Mouse (Mus musculus): Measurements from ENCODE around the gene Tasp1. TPM values are rescaled to one million over a fixed set of nuclear protein-coding genes. Genes with fewer than 3 reads are reported as not detected.

The Tasp1 gene
- 13.9 and 15.4 TPM in 2 replicates for polyA plus RNA-seq (2015; fragmentation: Nextera tagmentation; extraction: Ambion mirVana)

DNA sequence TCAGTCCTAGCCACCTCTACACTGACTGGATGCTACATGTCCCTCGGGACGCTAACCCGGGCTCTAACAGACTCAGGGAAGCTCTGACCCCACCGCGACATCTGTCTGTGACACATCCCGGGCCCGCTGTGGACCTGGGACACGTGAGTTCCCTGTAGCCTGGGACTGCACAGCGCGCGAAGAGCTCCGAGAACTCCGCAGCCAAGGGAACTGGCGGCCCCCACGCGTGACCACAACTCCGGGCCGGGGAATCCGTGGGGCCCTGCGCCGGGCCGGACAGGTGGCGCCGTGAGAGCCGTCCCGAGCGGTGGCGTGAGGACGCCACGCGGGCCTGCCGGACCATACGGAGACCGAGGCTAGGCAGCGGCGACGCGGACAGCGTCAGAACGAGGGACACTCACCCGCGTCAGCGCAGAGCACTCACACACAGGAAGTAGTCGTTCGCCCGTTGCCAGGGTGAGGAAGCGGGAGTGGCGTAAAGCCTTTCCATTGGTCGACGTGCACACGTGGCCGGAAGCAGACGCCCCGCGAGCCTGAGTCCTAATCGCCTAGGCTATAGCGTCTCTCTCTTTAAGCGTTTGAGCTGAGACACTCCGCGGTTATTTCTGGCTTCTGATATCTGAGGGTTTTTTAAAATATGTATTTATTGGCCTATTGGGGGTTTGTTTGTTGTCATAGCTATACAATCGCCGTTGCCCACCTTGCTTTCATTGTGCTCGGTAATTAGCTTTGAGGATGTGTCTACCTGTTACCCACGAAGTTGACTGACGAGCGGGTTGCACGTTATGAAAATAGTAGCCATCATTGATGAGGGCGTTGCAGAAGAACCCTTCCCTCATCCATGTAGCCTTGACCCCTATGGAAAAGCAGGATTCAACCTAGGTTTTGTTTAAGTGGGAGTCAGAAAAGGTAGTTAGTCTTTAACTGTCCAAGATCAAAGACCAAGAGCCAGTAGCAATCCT, at the start of gene Tasp1:
Gene Tasp1, minus strand, starts transcription at position 453 of the 962 bp plus-strand sequence.
- H3K4me1 ChIP-seq (replicated peaks), result peaks cover 10% of the 10 kb centered on the region; the same call in 1 of the 2 replicates
- H3K27ac ChIP-seq, result peak within 1 kb of the TSS; percentile 90
- no peaks in the 10 kb centered on the region for H3K27me3 ChIP-seq
- peak; percentile 100 for ATAC-seq (replicated peaks; ENCODE audit: insufficient number of reproducible peaks, insufficient read depth, low FRiP score, low read depth)
- H3K9me3 ChIP-seq (replicated peaks), result no peaks in the 10 kb centered on the region
- peak within 1 kb of the TSS; percentile 91 for H3K4me3 ChIP-seq
- H3K9ac ChIP-seq, result peak within 1 kb of the TSS; percentile 89
- under 1% methylated on average over 68 of the region's 68 CpGs for WGBS
- peak within 1 kb of the TSS; percentile 86 for H3K4me2 ChIP-seq
- no peaks in the 10 kb centered on the region for H3K36me3 ChIP-seq

DNA sequence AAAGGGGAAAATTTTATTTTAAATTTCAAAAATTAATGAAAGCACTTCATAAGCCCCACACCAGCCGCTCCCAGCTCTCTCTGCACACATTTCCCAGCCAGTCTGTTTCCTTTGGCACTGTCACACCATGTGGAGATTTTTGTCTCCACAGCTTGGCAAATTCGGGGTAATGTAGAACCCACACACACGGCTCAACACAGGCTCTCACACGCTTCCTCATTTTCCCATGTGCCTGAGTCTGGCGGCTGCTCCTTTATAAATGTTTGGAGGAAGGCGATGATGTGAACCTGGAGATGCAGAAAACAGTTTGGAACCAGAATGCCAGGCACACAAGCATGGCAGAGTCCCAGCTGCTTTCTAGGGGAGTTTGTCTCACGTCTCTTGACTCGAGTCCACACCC, 47.2 kb upstream of the Tasp1 start:
- ATAC-seq (replicated peaks; ENCODE audit: insufficient number of reproducible peaks, insufficient read depth, low FRiP score, low read depth), result no peak
- no peaks in the 10 kb centered on the region for H3K27me3 ChIP-seq
- no peak overlapping the region for H3K4me3 ChIP-seq
- H3K9me3 ChIP-seq (replicated peaks), result no peaks in the 10 kb centered on the region
- H3K27ac ChIP-seq, result no peak overlapping the region
- no peaks in the 10 kb centered on the region for H3K36me3 ChIP-seq
- H3K4me1 ChIP-seq (replicated peaks), result no peaks in the 10 kb centered on the region
- WGBS, result 77% methylated on average over 8 of the region's 8 CpGs
- no peak overlapping the region for H3K4me2 ChIP-seq
- H3K9ac ChIP-seq, result no peak overlapping the region

DNA sequence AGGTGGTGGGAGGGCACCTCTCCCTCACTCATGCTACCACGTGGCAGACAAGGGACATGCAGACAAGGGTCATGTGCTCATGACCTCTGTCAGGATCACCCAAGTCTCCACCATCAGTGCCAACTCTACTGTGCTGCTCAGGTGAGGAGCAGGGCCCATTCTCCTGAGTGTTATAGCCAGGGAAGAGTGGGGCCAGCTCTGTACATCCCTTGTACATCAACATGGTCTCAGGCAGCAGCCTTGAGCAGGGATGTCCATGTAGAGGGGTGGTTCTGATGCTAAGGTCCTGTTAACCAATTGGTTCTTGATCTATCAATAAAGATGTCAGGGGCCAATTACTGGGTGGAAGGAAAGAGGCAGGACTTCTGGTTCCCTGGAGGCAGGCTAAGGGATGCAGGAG, 42.3 kb upstream of the Tasp1 start:
- no peak overlapping the region for H3K4me3 ChIP-seq
- H3K9ac ChIP-seq, result no peak overlapping the region
- 41% methylated on average over 1 of the region's 1 CpGs for WGBS
- H3K36me3 ChIP-seq, result no peaks in the 10 kb centered on the region
- no peak overlapping the region for H3K27ac ChIP-seq
- no peak overlapping the region for H3K4me2 ChIP-seq
- no peaks in the 10 kb centered on the region for H3K9me3 ChIP-seq (replicated peaks)
- ATAC-seq (replicated peaks; ENCODE audit: insufficient number of reproducible peaks, insufficient read depth, low FRiP score, low read depth), result peak; percentile 58; the same call in 1 of the 2 replicates
- no peaks in the 10 kb centered on the region for H3K4me1 ChIP-seq (replicated peaks)
- no peaks in the 10 kb centered on the region for H3K27me3 ChIP-seq

DNA sequence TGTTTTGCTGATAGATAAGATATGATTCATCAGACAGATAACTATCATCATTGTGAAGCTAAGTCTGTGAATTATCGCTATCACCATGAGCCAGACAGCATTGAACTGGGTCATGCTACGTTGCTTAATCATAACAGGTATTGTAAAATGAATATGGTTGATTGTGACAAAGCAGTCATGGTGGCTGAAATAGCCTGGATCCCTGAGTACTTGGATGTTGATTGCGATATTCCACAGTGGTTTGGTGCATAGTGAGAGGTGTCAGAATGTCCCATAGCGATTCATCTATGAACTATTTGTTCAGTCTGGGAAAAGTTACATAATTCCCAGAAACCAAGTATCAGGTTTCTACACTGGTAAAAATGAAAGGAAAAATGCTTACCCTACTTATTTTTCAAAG, 41.0 kb upstream of the Tasp1 start:
- Histone ChIP-seq H3K4me2 (no peak overlapping the region), H3K9me3 (replicated peaks) (no peaks in the 10 kb centered on the region), H3K9ac (no peak overlapping the region), H3K4me3 (no peak overlapping the region), H3K36me3 (no peaks in the 10 kb centered on the region), H3K27ac (no peak overlapping the region), H3K4me1 (replicated peaks) (no peaks in the 10 kb centered on the region), H3K27me3 (no peaks in the 10 kb centered on the region)
- WGBS, result 84% methylated on average over 4 of the region's 4 CpGs
- ATAC-seq (replicated peaks; ENCODE audit: insufficient number of reproducible peaks, insufficient read depth, low FRiP score, low read depth), result no peak

DNA sequence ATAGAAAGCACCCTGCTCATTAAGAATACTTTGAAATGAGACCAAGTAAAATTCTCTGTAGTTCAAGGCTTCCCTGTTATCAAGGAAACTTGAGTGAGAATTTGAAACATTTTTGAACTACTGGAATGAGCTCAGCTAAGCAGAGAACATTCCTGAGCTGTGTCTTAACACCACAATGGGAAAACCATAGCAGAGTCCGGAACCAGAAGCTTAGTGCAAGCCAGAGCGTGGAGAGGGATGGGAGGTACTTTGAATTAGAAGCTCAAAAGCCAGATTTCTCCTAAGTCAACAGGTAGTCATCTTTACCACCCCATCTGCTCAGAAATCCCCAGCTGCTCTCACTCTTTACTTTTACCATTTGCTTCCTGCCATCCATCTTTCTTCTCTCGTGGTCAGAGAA, 38.3 kb upstream of the Tasp1 start:
- no peaks in the 10 kb centered on the region for H3K9me3 ChIP-seq (replicated peaks)
- no peaks in the 10 kb centered on the region for H3K36me3 ChIP-seq
- H3K4me2 ChIP-seq, result no peak overlapping the region
- no peak overlapping the region for H3K4me3 ChIP-seq
- H3K27ac ChIP-seq, result no peak overlapping the region
- H3K27me3 ChIP-seq, result no peaks in the 10 kb centered on the region
- H3K4me1 ChIP-seq (replicated peaks), result no peaks in the 10 kb centered on the region
- 50% methylated on average over 3 of the region's 3 CpGs for WGBS
- ATAC-seq (replicated peaks; ENCODE audit: insufficient number of reproducible peaks, insufficient read depth, low FRiP score, low read depth), result no peak
- H3K9ac ChIP-seq, result no peak overlapping the region

DNA sequence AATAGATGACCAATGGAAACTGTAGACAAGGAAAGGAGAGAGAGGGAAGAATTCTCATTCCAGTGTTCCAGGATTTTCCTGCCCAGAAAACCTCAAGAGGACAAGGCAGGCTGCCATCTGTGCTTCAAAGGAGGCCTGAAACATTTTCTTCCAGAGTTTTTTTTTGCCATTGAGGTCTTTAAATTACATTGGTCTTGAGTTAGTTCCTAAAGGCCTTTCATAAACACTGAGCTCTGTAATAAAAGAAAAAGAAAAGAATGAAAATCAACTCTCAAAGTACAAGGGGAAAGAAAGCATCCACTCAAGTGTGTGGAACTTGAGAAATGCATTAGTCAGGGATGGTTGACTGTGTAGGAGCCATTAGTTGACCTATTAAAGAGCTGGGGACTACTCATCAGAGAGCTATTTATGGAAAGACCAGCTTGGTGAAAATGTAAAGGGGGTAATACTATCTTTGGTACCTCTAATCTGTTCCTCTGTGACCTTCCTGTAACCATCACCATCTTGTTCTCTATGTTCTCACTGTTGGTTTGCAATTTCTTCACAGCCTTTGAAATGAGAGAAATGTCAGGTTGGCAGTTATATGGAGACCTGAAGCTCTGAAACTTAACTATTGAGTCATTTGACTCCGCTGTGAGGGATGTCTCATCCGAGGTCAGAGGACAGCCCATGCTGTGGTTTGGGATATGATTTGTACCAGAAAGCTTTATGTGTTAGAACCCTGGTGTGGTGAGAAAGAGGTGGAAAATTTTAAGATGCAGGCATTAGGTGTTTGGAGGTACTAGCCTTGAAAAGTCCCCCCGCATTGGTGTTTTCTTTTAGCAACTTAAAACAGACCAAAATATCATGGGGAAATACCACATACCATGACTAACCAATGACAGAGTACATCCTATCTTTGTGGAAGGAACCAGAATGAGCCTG, 34.2 kb upstream of the Tasp1 start:
- 80% methylated on average over 3 of the region's 3 CpGs for WGBS
- Histone ChIP-seq H3K4me2 (no peak overlapping the region), H3K9ac (no peak overlapping the region), H3K4me1 (replicated peaks) (no peaks in the 10 kb centered on the region), H3K27me3 (no peaks in the 10 kb centered on the region), H3K4me3 (no peak overlapping the region), H3K9me3 (replicated peaks) (no peaks in the 10 kb centered on the region), H3K27ac (no peak overlapping the region), H3K36me3 (no peaks in the 10 kb centered on the region)
- ATAC-seq (replicated peaks; ENCODE audit: insufficient number of reproducible peaks, insufficient read depth, low FRiP score, low read depth), result no peak

DNA sequence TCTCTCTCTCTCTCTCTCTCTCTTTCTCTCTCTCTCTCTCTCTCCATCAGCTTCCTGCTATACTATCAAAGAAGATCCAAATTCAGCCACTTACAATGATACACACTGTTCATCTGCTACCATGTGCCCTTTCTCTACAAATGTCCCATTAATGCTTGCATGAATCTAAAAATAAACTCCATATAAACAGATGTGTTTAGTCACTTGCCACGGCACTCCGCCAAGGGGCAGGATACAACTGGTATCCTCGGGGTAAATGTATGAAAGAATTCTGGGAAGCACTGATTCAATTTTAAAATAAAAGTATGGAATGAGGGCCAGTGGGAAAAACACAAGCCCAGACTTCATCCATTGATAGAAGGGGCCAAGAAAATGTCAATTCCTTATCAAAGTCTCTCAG, 33.4 kb upstream of the Tasp1 start:
- Histone ChIP-seq H3K4me1 (replicated peaks) (no peaks in the 10 kb centered on the region), H3K27me3 (no peaks in the 10 kb centered on the region), H3K36me3 (no peaks in the 10 kb centered on the region), H3K4me2 (no peak overlapping the region), H3K4me3 (no peak overlapping the region), H3K9ac (no peak overlapping the region), H3K27ac (no peak overlapping the region), H3K9me3 (replicated peaks) (no peaks in the 10 kb centered on the region)
- 67% methylated on average over 3 of the region's 3 CpGs for WGBS
- ATAC-seq (replicated peaks; ENCODE audit: insufficient number of reproducible peaks, insufficient read depth, low FRiP score, low read depth), result no peak

DNA sequence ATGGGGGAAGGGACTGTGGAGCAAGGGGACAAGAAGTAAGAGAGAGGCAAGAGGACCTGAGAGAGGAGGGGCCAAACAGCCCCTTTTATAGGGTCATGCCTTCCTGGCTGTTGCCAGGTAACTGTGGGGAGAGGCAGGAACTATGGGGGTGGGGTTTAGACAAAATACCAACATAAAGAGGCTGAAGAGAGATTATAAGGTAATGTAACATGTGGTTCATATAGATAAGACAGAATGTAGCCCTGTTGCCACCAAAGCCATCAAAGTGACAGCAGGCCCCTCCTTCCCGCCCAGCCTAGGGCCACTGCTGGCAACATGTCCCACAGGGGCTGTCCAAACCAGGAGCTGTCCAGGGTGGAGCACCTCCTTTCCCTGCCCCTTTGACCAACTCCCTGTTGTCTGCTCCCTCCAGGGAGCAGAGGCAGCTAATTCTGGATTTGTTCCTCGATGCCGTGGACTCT, 30.6 kb upstream of the Tasp1 start:
- H3K27ac ChIP-seq, result no peak overlapping the region
- no peaks in the 10 kb centered on the region for H3K27me3 ChIP-seq
- 60% methylated on average over 3 of the region's 3 CpGs for WGBS
- no peaks in the 10 kb centered on the region for H3K4me1 ChIP-seq (replicated peaks)
- no peak overlapping the region for H3K9ac ChIP-seq
- H3K4me3 ChIP-seq, result no peak overlapping the region
- H3K9me3 ChIP-seq (replicated peaks), result no peaks in the 10 kb centered on the region
- H3K36me3 ChIP-seq, result no peaks in the 10 kb centered on the region
- H3K4me2 ChIP-seq, result no peak overlapping the region
- ATAC-seq (replicated peaks; ENCODE audit: insufficient number of reproducible peaks, insufficient read depth, low FRiP score, low read depth), result no peak

DNA sequence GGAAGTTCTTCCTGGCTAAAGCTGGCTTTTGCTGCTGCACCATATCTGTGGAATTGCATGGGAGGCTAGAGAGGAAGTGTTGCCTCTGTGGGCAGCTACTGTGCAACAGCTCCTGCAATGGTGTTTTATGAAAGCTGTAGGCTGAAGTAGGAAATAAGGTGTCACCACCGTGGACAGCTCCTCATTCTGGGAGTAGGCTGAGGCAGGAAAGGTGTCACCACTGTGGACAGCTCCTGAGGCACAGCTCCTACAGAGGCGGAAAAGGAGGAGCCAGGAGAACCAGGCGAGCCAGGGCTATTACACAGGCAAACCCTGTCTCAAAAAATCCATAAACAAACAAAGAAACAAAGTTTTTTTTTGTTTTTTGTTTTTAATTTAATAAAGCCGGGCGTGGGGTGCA, 29.4 kb upstream of the Tasp1 start:
- Histone ChIP-seq H3K27me3 (no peaks in the 10 kb centered on the region), H3K9me3 (replicated peaks) (no peaks in the 10 kb centered on the region), H3K4me1 (replicated peaks) (no peaks in the 10 kb centered on the region), H3K27ac (no peak overlapping the region), H3K4me3 (no peak overlapping the region), H3K36me3 (no peaks in the 10 kb centered on the region), H3K4me2 (no peak overlapping the region), H3K9ac (no peak overlapping the region)
- WGBS, result 83% methylated on average over 5 of the region's 5 CpGs
- no peak for ATAC-seq (replicated peaks; ENCODE audit: insufficient number of reproducible peaks, insufficient read depth, low FRiP score, low read depth)

DNA sequence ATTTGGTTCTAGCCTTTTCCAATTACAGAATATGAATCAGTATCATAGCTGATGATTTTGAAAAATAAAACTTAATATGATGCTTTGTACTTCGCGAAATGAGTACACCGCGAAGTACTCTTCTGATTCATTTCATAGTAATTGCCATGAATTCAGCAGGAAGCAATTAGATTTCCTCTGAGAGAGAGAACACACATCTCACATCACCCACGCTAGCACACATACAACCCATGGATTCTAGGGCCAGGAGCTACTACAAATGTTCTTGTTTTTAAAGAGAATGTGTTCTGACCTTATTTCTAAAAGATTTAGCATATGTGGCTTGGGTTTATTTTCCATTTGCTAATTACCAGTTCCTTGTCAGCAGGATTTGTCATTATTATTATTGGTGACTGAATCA, 26.8 kb upstream of the Tasp1 start:
- Histone ChIP-seq H3K9ac (no peak overlapping the region), H3K4me3 (no peak overlapping the region), H3K27me3 (no peaks in the 10 kb centered on the region), H3K27ac (no peak overlapping the region), H3K9me3 (replicated peaks) (no peaks in the 10 kb centered on the region), H3K4me1 (replicated peaks) (no peaks in the 10 kb centered on the region), H3K4me2 (no peak overlapping the region), H3K36me3 (no peaks in the 10 kb centered on the region)
- 81% methylated on average over 5 of the region's 5 CpGs for WGBS
- ATAC-seq (replicated peaks; ENCODE audit: insufficient number of reproducible peaks, insufficient read depth, low FRiP score, low read depth), result no peak

DNA sequence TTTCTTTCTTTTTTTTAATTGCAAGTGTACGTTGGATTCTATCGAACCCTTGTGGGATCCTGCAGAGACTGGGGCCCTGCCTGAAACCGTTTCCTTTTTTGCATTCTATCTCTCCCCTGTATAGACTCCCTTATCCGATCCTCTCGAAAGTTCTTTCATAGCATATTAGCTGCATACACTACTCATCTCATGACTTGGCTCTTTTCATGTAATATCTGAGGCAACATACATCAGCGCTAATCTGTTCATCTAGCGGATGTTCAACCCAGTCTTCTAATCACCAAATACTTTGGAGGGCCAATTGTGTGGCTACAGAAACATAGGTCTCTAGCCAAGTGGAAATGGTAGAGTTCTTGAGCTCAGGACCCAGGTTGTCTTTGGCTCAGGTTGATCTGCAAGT, 17.6 kb upstream of the Tasp1 start:
- H3K4me3 ChIP-seq, result no peak overlapping the region
- H3K27ac ChIP-seq, result no peak overlapping the region
- H3K36me3 ChIP-seq, result no peaks in the 10 kb centered on the region
- H3K27me3 ChIP-seq, result no peaks in the 10 kb centered on the region
- no peak for ATAC-seq (replicated peaks; ENCODE audit: insufficient number of reproducible peaks, insufficient read depth, low FRiP score, low read depth)
- H3K9me3 ChIP-seq (replicated peaks), result no peaks in the 10 kb centered on the region
- no peaks in the 10 kb centered on the region for H3K4me1 ChIP-seq (replicated peaks)
- no peak overlapping the region for H3K4me2 ChIP-seq
- WGBS, result 85% methylated on average over 7 of the region's 7 CpGs
- no peak overlapping the region for H3K9ac ChIP-seq

Measured in heart, embryonic 15.5 days (tissue).